Mouse (Mus musculus) small intestine, adult 2 months (tissue): Measurements from ENCODE around the gene Rasa3.

Experiments used
- CTCF ChIP-seq: fragments of 200-500 bp; IDR thresholded peaks from 2 replicates; pipeline ENCODE4 v1.5.1; 2012; ENCODE audit warnings: low read depth, mild to moderate bottlenecking, control low read depth, inconsistent platforms, low read length, moderate library complexity, mixed read lengths; ENCODE audit not compliant: insufficient replicate concordance, insufficient read length; ENCODE audit errors: extremely low read depth
- POLR2A ChIP-seq: fragments of 200-500 bp; IDR thresholded peaks from 2 replicates; pipeline ENCODE4 v1.6.1; 2012; ENCODE audit warnings: low read depth, mild to moderate bottlenecking, control low read depth, inconsistent platforms, low read length, moderate library complexity

GRCm38 (mm10) chr8:13630171-13630570 lies 47.2 kb downstream of the Rasa3 start:
- no peak for TF ChIP-seq CTCF
- TF ChIP-seq POLR2A: no peak
